Mouse (Mus musculus): ENCODE measurements at regions not wholly inside any gene's neighbourhood (a gene's known extent, or its start where the extent isn't known, plus 50 kb on each side); places are given as distances from the start of the nearest gene placed in this dataset.

- TF ChIP-seq POLR2A (IDR thresholded peaks at IDR 0.05; ENCODE audit: extremely low read depth, insufficient read depth, low read length) (no peak), CTCF (IDR thresholded peaks at IDR 0.05; ENCODE audit: low read depth, low read length) (no peak)
Observed at GRCm38 (mm10) chr3:21990526-21990925, 85.9 kb upstream of the Tbl1xr1 start.
